Mouse (Mus musculus) embryonic facial prominence, embryonic 11.5 days (tissue): ENCODE measurements around the gene Nudt19. TPM values are rescaled to one million over a fixed set of nuclear protein-coding genes. Genes with fewer than 3 reads are reported as not detected.
A peak's percentile ranks its signal among the peaks of the same experiment; 100 is the strongest.

Experiments
- ATAC-seq: fragments of 200-750 bp; cut with Nextera tagmentation; replicated peaks from 2 replicates; pipeline ENCODE4 v1.8.0; 2017; ENCODE audit warnings: low read depth; ENCODE audit not compliant: insufficient number of reproducible peaks, low FRiP score, low TSS enrichment
- DNase-seq: peaks from one replicate; pipeline ENCODE4 v3.0.0-alpha.2; 2015; ENCODE audit warnings: low spot score
- H3K27ac ChIP-seq: fragments of 300-500 bp; sonication (generic); replicated peaks from 2 replicates; pipeline ENCODE4 v1.5.1; 2014; ENCODE audit warnings: mild to moderate bottlenecking, low read depth, low read length, control low read depth
- H3K27me3 ChIP-seq: fragments of 300-500 bp; sonication (generic); 2 replicates; pipeline ENCODE4 v1.6.1; 2014; ENCODE audit warnings: mild to moderate bottlenecking, low read length, moderate library complexity, mixed read lengths; ENCODE audit not compliant: control insufficient read depth, insufficient read depth
- H3K36me3 ChIP-seq: fragments of 300-500 bp; sonication (generic); replicated peaks from 2 replicates; pipeline ENCODE4 v1.6.1; 2014; ENCODE audit warnings: low read depth, mild to moderate bottlenecking, low read length, moderate library complexity, mixed read lengths; ENCODE audit not compliant: control insufficient read depth, insufficient read depth
- H3K4me1 ChIP-seq: fragments of 300-500 bp; sonication (generic); 2 replicates; pipeline ENCODE4 v1.6.1; 2014; ENCODE audit warnings: low read length, mixed read lengths; ENCODE audit not compliant: control insufficient read depth, insufficient read depth
- H3K4me2 ChIP-seq: fragments of 300-500 bp; sonication (generic); 2 replicates; pipeline ENCODE4 v1.6.1; 2014; ENCODE audit warnings: low read depth, mild to moderate bottlenecking, control low read depth, low read length, moderate library complexity
- H3K4me3 ChIP-seq: fragments of 300-500 bp; sonication (generic); 2 replicates; pipeline ENCODE4 v1.5.1; 2014; ENCODE audit warnings: low read depth, low read length, control low read depth
- H3K9ac ChIP-seq: fragments of 300-500 bp; sonication (generic); replicated peaks from 2 replicates; pipeline ENCODE4 v1.6.1; 2014; ENCODE audit warnings: mild to moderate bottlenecking, control low read depth, low read length
- H3K9me3 ChIP-seq: fragments of 300-500 bp; sonication (generic); replicated peaks from 2 replicates; pipeline ENCODE4 v1.6.1; 2016; ENCODE audit warnings: mild to moderate bottlenecking, low read length, inconsistent platforms, mixed read lengths; ENCODE audit not compliant: control insufficient read depth
- WGBS: fragments of 180-500 bp; shearing (Covaris S2); extraction: QIAGEN DNeasy Blood & Tissue Kit; methylation state at CpG from one replicate; pipeline ENCODE4 v1.1.7; 2014; 5-methylcytosine and 5-hydroxymethylcytosine counted together
- polyA plus RNA-seq: library from polyadenylated mRNA; unstranded; fragments of >200 nt; fragmentation: Nextera tagmentation; extraction: Ambion mirVana; gene quantifications from 2 replicates; pipeline ENCODE4 v1.2.1, GENCODE M21; 2014

The Nudt19 gene
- polyA plus RNA-seq: 49.1 TPM in 2 replicates

GRCm38 (mm10) chr7:35556205-35556603 lies at the start of gene Nudt19:
Gene Nudt19 (minus strand): TSS chr7:35556304.
- Histone ChIP-seq H3K4me3 (peak within 1 kb of the TSS; percentile 75), H3K27me3 (no peaks in the 10 kb centered on the region), H3K4me1 (no peaks in the 10 kb centered on the region), H3K4me2 (peak within 1 kb of the TSS; percentile 95), H3K27ac (peak within 1 kb of the TSS; percentile 92), H3K9me3 (no peaks in the 10 kb centered on the region), H3K9ac (peak within 1 kb of the TSS; percentile 96), H3K36me3 (no peaks in the 10 kb centered on the region)
- WGBS: 73% methylated on average over 4 of the region's 4 CpGs
- ATAC-seq (no peak), DNase-seq (no peak)

- Histone ChIP-seq H3K27me3 (no peaks in the 10 kb centered on the region), H3K9me3 (no peaks in the 10 kb centered on the region), H3K27ac (no peak overlapping the region), H3K4me3 (no peak overlapping the region), H3K4me2 (no peak overlapping the region), H3K36me3 (no peaks in the 10 kb centered on the region; the same call in 1 of the 2 replicates), H3K4me1 (no peaks in the 10 kb centered on the region), H3K9ac (no peak overlapping the region)
- DNase-seq (no peak), ATAC-seq (no peak)
- WGBS: 97% methylated on average over 5 of the region's 5 CpGs
These were observed 46.7 kb upstream of the Nudt19 start for GRCm38 (mm10) chr7:35602766-35603165.

- Histone ChIP-seq H3K9me3 (no peaks in the 10 kb centered on the region), H3K4me3 (no peak overlapping the region), H3K9ac (no peak overlapping the region), H3K4me2 (no peak overlapping the region), H3K27me3 (no peaks in the 10 kb centered on the region), H3K4me1 (no peaks in the 10 kb centered on the region), H3K27ac (no peak overlapping the region), H3K36me3 (no peaks in the 10 kb centered on the region; the same call in 1 of the 2 replicates)
- 88% methylated on average over 6 of the region's 6 CpGs for WGBS
- no peak for ATAC-seq
- no peak for DNase-seq
These were observed 45.0 kb upstream of the Nudt19 start for GRCm38 (mm10) chr7:35601106-35601505.

- DNase-seq: peak; percentile 9
- H3K9me3 ChIP-seq: no peaks in the 10 kb centered on the region
- WGBS: 87% methylated on average over 10 of the region's 10 CpGs
These were observed 43.9 kb upstream of the Nudt19 start for GRCm38 (mm10) chr7:35600031-35600430.

GRCm38 (mm10) chr7:35599492-35599891 lies 43.4 kb upstream of the Nudt19 start:
- H3K4me3 ChIP-seq: no peak overlapping the region
- H3K4me2 ChIP-seq: no peak overlapping the region
- H3K27ac ChIP-seq: no peak overlapping the region
- no peak overlapping the region for H3K9ac ChIP-seq
- DNase-seq (no peak), ATAC-seq (no peak)
- 91% methylated on average over 9 of the region's 9 CpGs for WGBS
- no peaks in the 10 kb centered on the region for H3K9me3 ChIP-seq
- H3K27me3 ChIP-seq: no peaks in the 10 kb centered on the region
- H3K4me1 ChIP-seq: no peaks in the 10 kb centered on the region
- H3K36me3 ChIP-seq: no peaks in the 10 kb centered on the region; the same call in 1 of the 2 replicates

More at GRCm38 (mm10) chr7:35600031-35600430, 43.9 kb upstream of the Nudt19 start:
- H3K27me3 ChIP-seq: no peaks in the 10 kb centered on the region
- H3K4me1 ChIP-seq: no peaks in the 10 kb centered on the region
- no peak for ATAC-seq
- no peaks in the 10 kb centered on the region; the same call in 1 of the 2 replicates for H3K36me3 ChIP-seq
- H3K9ac ChIP-seq: no peak overlapping the region
- H3K4me2 ChIP-seq: no peak overlapping the region
- no peak overlapping the region for H3K27ac ChIP-seq
- no peak overlapping the region for H3K4me3 ChIP-seq

GRCm38 (mm10) chr7:35594311-35594710 lies 38.2 kb upstream of the Nudt19 start:
- Histone ChIP-seq H3K9ac (no peak overlapping the region), H3K9me3 (no peaks in the 10 kb centered on the region), H3K4me1 (no peaks in the 10 kb centered on the region), H3K4me2 (no peak overlapping the region), H3K4me3 (no peak overlapping the region), H3K27ac (no peak overlapping the region), H3K36me3 (no peaks in the 10 kb centered on the region; the same call in 1 of the 2 replicates), H3K27me3 (no peaks in the 10 kb centered on the region)
- WGBS: 85% methylated on average over 5 of the region's 5 CpGs
- ATAC-seq: no peak
- no peak for DNase-seq

GRCm38 (mm10) chr7:35590731-35591191 lies 34.7 kb upstream of the Nudt19 start:
- H3K4me3 ChIP-seq: no peak overlapping the region
- H3K27ac ChIP-seq: no peak overlapping the region
- no peak overlapping the region for H3K9ac ChIP-seq
- no peak overlapping the region for H3K4me2 ChIP-seq
- no peaks in the 10 kb centered on the region for H3K9me3 ChIP-seq
- H3K4me1 ChIP-seq: no peaks in the 10 kb centered on the region; the same call in 1 of the 2 replicates
- ATAC-seq: no peak
- DNase-seq: peak; percentile 17
- no peaks in the 10 kb centered on the region for H3K27me3 ChIP-seq
- H3K36me3 ChIP-seq: no peaks in the 10 kb centered on the region; the same call in 1 of the 2 replicates
- 80% methylated on average over 10 of the region's 10 CpGs for WGBS

- Histone ChIP-seq H3K9ac (no peak overlapping the region), H3K9me3 (no peaks in the 10 kb centered on the region), H3K4me1 (peaks cover under 1% of the 10 kb centered on the region; the same call in 1 of the 2 replicates), H3K4me3 (no peak overlapping the region), H3K36me3 (no peaks in the 10 kb centered on the region; the same call in 1 of the 2 replicates), H3K27me3 (peaks cover 6% of the 10 kb centered on the region), H3K4me2 (no peak overlapping the region), H3K27ac (no peak overlapping the region)
- 82% methylated on average over 7 of the region's 7 CpGs for whole genome bisulfite sequencing
- no peak for DNase-seq
- no peak for ATAC-seq
These were observed 33.4 kb upstream of the Nudt19 start for GRCm38 (mm10) chr7:35589485-35589884.
